Mouse (Mus musculus): Measurements from ENCODE around the gene Maats1.
A peak's percentile ranks its signal among the peaks of the same experiment; 100 is the strongest.
"Not testable (repeated sequence)": the region's sequence is repeated elsewhere in the genome, so short reads cannot be mapped to it uniquely, and the experiment has no call there.

The Maats1 gene

GRCm38 (mm10) chr16:38348217-38348761, 6.3 kb upstream of the Maats1 start:
- no peak for DNase-seq (ENCODE audit: low spot score in 2 of 2)

- DNase-seq (ENCODE audit: low spot score in 2 of 2): no peak
These were observed 5.6 kb upstream of the Maats1 start for GRCm38 (mm10) chr16:38347588-38347987.

- peak; percentile 89 to 93 for DNase-seq (ENCODE audit: low spot score in 2 of 2)
These were observed 4.8 kb upstream of the Maats1 start, which contains the start of the genes Cox17 and Gm21987 for GRCm38 (mm10) chr16:38346529-38347325. Gene Cox17, plus strand, starts transcription at chr16:38346991. Gene Gm21987, plus strand, starts transcription at chr16:38347040.

GRCm38 (mm10) chr16:38344941-38345725, 3.2 kb upstream of the Maats1 start:
- DNase-seq (ENCODE audit: low spot score in 2 of 2): no peak

- not testable (repeated sequence) for DNase-seq (ENCODE audit: low spot score in 2 of 2)
These were observed 3.9 kb downstream of the Maats1 start for GRCm38 (mm10) chr16:38338077-38338476.

- DNase-seq (ENCODE audit: low spot score in 2 of 2): no peak
These were observed 7.5 kb downstream of the Maats1 start for GRCm38 (mm10) chr16:38334431-38334830.

- no peak for DNase-seq (ENCODE audit: low spot score in 2 of 2)
These were observed 12.6 kb downstream of the Maats1 start for GRCm38 (mm10) chr16:38329340-38329739.

- no peak for DNase-seq (ENCODE audit: low spot score in 2 of 2)
These were observed 15.1 kb downstream of the Maats1 start for GRCm38 (mm10) chr16:38326778-38327397.

- DNase-seq (ENCODE audit: low spot score in 2 of 2): no peak
These were observed 17.6 kb downstream of the Maats1 start for GRCm38 (mm10) chr16:38324311-38324710.

- DNase-seq (ENCODE audit: low spot score in 2 of 2): peak in 1 of 2 experiments; percentile 13
These were observed 20.4 kb downstream of the Maats1 start for GRCm38 (mm10) chr16:38321452-38321935.

- DNase-seq (ENCODE audit: low spot score in 2 of 2): no peak
These were observed 22.9 kb downstream of the Maats1 start for GRCm38 (mm10) chr16:38319087-38319486.

- DNase-seq (ENCODE audit: low spot score in 2 of 2): no peak
These were observed 23.5 kb downstream of the Maats1 start for GRCm38 (mm10) chr16:38318492-38318891.

- no peak for DNase-seq (ENCODE audit: low spot score in 2 of 2)
These were observed 33.7 kb downstream of the Maats1 start for GRCm38 (mm10) chr16:38308195-38308594.

- DNase-seq (ENCODE audit: low spot score in 2 of 2): no peak
These were observed 34.3 kb downstream of the Maats1 start for GRCm38 (mm10) chr16:38307651-38308050.

GRCm38 (mm10) chr16:38307221-38307605, 34.7 kb downstream of the Maats1 start:
- no peak for DNase-seq (ENCODE audit: low spot score in 2 of 2)

- no peak for DNase-seq (ENCODE audit: low spot score in 2 of 2)
These were observed 35.2 kb downstream of the Maats1 start for GRCm38 (mm10) chr16:38306571-38307220.

- peak in 1 of 2 experiments; percentile 27 for DNase-seq (ENCODE audit: low spot score in 2 of 2)
These were observed 37.3 kb downstream of the Maats1 start for GRCm38 (mm10) chr16:38304460-38305194.

GRCm38 (mm10) chr16:38302367-38302766, 39.6 kb downstream of the Maats1 start:
- no peak for DNase-seq (ENCODE audit: low spot score in 2 of 2)

- DNase-seq (ENCODE audit: low spot score in 2 of 2): no peak
These were observed 43.5 kb downstream of the Maats1 start for GRCm38 (mm10) chr16:38298410-38298809.

- DNase-seq (ENCODE audit: low spot score in 2 of 2): peak; percentile 10
These were observed 46.5 kb downstream of the Maats1 start for GRCm38 (mm10) chr16:38295349-38295930.

Measured in urinary bladder, postnatal 36 days (tissue).